Mouse (Mus musculus) gastrocnemius, postnatal 25 days (tissue): ENCODE data around the gene Katna1. TPM values are rescaled to one million over a fixed set of nuclear protein-coding genes. Genes with fewer than 3 reads are reported as not detected.
"Not testable (repeated sequence)": the region's sequence is repeated elsewhere in the genome, so short reads cannot be mapped to it uniquely, and the experiment has no call there.

Experiments
- DNase-seq: peaks from one replicate; pipeline ENCODE4 v3.0.0; 2022
- long read RNA-seq, 2 experiments: library from polyadenylated mRNA; stranded (forward); transcript quantifications; one replicate each; pipeline ENCODE4 v2.0.0; 2021
- total RNA-seq, 2 experiments: library from RNA; stranded (reverse); gene quantifications; 1 replicate in 1 of 2; 2 replicates in 1 of 2; pipeline ENCODE4 v1.2.3; 2021

The Katna1 gene
- 10 to 100 TPM in 1 of 2 experiments, 1 to 10 TPM in 1; 9.7 to 10.7 TPM for total RNA-seq
- long read RNA-seq, experiment 1, transcript Katna1-201 (11 exons, 1,774 nt), result major isoform, 18 of 23 reads
- long read RNA-seq, experiment 1, partial matches to known transcripts, result 4 of 23 reads
- long read RNA-seq, experiment 1, other reads (novel, unspliced or antisense), result 1 of 23 reads
- long read RNA-seq, experiment 2, transcript Katna1-201 (11 exons, 1,774 nt), result major isoform, 18 of 21 reads
- long read RNA-seq, experiment 2, partial matches to known transcripts, result 1 of 21 reads
- long read RNA-seq, experiment 2, other reads (novel, unspliced or antisense), result 2 of 21 reads

DNA sequence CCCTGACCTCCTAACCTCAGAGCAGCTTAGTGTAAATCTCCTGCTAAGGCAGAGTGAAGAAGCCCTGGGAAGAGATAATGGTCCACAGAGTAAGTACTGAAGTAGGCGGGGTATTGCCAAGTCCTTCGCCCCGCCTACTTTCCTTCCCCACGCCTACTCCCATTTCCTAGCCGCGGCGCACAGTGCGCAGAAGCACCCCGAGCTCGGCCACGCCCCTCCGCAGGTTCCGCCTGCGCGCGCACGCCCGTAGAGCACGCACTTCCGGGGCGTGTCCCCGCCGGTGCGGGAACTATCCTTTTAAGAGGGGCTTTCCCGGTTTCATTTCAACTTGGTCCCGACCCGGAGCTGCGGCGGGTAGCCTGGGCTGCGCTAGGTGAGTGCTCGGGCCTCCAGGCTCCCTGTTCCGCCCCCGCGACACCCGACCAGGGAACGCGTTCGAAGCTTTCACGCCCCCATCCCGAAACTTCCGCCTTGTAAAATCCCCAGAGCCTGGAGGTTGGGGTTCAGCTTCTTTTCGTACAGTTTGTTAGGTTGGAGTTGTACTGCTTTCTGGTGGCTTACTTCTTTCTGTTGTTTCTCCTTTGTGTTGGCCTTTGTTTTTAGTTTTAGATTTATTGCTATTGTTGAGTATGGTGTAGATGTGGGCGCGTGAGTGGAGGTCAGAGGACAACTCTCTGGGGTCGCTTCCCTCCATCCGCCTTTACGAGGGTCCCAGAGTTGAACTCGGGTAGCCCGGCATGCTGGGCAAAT, at the start of gene Katna1:
Katna1 (plus strand) TSS at position 250 of the 750 bp plus-strand sequence.
- DNase-seq, result peak; percentile 89

DNA sequence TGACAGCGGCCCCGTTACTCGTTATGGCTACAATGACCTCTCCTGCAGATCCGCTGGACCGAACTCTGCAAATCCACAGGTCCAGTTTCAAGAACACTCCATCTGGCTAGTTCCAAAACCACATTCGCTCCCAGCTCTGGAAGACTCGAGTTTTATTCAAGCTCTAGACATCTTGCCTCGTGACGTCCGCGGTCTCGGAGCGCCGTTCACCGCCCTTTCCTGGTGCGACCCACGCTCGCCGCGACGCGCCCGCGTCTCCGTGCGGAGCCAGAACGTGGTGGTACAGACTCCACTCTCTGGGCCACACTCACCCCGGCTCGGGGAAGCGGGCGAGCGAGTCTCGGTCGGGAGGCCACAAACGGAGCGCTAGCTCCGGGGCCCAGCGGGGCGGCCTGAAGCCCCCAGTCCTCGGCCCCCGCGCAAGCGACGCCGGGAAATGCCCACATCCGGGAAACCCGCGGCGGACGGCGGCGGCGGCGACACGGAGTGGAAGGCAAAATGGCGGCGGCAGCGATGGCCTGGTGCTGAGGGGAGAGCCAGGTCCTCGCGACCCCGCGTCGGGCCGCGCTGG, 45.0 kb upstream of the Katna1 start, which contains the start of the genes Pcmt1 and Lats1:
Pcmt1 (minus strand) TSS at position 406 of the 571 bp plus-strand sequence.
Lats1 (plus strand) TSS at position 484 of the 571 bp plus-strand sequence.
- DNase-seq, result peak; percentile 85

DNA sequence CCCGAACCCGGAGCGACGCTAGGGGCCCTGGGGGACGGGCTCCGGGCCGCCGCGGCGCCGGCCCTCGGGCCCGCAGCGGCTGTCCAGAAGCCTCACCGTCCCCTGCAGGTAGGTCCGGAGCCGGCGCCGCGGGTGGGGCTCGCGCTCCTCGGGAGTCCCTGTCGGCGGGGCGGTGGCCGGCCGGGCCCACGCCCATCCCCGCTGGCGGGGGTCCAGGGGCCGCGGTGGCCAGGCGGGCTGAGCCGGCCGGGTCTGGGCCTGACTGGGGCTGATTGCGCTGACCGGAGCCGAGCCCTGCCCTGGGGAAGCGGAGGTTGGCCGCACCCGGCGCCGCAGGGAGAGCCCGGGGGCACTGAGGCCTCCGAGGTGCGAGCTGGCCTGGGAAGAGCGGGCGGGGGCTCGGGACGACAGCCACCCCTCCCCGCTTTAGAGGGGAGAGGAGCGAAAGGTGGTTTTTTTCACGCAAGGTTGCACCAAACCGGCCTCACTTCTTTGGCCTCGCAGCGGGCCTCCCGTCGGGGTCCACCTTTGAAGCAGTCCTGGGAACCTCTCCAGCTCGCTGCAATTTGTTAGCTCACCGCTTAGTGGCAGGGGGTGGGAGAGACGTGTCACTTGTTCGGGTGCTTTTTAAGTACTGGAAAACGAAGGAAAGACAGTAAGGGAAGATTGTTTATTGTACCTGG, 44.3 kb upstream of the Katna1 start:
- peak; percentile 84 for DNase-seq

DNA sequence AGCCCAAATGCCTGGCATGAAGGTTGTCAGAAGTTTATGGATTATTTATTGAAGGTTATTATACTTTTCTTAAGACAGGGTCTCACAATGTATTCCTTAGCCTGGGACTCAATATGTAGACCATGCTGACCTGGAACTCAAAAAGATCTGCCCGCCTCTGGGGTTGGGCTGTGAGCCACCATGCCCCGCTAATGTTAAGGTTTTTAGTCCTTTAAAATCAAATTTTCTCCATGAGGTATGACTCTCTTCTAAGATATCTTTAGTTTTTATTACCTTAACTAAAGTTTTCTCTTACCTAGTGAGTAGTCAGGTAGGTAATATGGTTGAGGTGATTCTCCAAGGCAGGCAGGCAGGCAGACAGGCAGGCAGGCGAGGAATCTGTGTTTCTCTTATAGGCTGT, 43.6 kb upstream of the Katna1 start:
- DNase-seq, result no peak

DNA sequence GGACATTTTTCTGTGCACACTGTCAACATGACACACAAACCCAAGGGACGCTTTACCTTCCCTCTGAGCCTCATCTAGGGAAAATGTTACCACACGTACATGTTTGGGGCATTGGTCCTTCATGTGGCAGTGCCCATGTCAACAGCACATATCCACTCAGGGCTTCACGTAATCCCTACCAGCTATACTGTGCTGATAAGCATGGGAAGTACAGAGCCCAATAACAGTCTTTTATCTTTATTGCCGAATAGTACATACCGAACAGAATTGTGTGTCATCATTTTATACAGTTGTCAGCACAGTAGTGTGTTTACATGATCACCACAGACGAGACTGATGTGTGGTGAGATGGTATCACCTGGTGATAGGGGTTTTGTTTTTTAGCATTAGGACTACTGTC, 38.9 kb upstream of the Katna1 start:
- no peak for DNase-seq

DNA sequence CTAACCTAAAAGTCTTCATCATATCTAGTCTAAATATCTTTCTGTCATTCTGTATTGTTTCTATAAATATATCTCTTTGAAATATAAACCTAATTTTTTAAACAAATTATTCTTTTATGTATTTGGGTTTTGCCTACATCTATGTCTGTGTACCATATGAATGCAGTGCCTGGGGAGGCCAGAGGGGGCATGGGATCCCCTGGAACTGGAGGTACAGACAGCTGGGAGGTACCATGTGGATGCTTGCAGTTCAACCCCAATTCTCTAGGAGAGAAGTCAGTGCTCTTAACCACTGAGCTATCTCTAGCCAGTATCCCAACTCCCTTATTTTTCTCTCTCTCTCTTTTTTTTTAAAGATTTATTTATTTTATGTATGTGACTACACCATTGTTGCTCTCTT, 30.5 kb upstream of the Katna1 start:
- DNase-seq, result no peak

DNA sequence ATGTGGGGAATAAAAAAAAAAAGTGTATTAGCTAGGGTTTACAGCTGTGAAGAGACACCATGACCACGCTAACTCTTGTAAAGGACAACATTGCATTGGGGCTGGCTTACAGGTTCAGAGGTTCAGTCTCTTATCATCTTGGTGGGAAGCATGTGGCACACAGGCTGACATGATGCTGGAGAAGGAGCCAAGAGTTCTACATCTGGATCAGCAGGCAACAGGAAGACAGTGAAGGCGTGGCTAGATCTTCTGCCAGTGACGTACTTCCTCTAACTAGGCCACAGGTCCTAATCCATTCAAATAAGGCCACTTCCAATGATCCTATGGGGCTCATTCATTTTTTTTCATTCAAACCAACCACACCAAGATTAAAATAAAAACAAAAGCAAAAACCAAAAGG, 25.7 kb upstream of the Katna1 start:
- no peak for DNase-seq

DNA sequence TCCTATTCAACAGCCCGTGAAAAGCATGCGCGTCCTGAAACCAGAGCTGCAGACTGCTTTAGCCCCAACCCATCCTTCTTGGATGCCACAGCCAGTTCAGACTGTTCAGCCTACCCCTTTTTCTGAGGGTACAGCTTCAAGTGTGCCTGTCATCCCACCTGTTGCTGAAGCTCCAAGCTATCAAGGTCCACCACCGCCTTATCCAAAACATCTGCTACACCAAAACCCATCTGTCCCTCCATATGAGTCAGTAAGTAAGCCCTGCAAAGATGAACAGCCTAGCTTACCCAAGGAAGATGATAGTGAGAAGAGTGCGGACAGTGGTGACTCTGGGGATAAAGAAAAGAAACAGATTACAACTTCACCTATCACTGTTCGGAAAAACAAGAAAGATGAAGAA, 23.2 kb upstream of the Katna1 start:
- no peak for DNase-seq

DNA sequence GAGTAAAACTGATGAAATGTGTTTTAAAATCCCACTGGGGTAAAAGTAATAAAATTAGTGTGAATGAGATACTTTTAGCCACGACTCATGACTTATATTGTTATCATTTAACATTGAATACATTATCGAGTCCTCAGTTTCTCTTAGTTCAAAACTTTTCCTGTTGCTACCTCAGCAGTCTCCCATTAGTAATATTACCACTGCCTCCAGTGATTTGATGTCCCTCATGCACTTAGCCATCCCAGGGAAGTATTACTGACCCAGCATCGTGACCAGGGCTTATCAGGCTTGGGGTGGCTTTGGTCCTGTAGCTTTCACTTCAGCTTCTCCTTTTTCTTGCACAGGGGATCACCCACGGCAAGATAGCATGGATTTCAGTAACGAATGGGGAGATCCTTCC, 15.7 kb upstream of the Katna1 start:
- DNase-seq, result no peak

DNA sequence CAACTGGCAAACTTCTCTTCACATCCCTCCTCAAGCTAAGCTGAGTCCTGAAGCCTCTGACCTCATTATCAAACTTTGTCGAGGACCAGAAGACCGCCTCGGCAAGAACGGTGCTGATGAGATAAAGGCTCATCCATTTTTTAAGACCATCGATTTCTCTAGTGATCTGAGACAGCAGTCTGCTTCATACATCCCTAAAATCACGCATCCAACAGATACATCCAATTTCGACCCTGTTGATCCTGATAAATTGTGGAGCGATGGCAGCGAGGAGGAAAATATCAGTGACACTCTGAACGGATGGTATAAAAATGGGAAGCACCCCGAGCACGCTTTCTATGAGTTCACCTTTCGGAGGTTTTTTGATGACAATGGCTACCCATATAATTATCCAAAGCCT, 13.3 kb upstream of the Katna1 start:
- no peak for DNase-seq

DNA sequence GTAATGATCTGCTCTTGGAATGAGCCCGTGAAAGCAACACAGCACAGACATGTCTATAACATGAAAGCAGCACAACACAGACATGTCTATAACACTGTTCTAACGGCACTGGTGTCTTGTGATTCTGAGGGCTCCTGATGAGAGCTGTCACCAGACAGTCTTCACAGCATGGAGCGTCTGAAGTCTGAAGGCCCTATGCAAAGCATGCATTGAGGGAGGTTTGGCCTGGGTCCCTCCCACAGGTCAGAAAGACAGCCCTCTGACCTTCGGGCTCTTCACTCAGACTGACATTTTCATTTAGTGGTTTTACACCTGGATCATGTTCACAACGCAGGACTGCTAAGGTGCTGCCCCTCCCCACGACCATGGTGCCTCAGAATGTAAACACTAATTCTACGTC, 10.7 kb upstream of the Katna1 start:
- no peak for DNase-seq

DNA sequence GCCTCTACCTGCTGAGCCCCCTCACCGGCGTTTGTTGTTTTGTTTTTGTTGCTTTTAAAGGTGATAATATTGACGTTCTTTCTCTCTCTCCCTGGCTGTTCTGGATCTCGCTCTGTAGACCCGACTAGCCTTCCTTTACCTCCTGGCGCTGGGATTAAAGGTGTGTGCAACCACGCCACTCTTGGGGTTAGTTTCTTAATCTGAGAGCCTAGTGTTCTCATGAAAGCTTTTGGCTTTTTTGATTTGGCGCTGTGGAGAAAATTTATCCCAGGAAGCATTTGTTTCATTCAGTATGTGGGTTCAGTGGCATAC, 657 bp downstream of the Katna1 start:
- no peak for DNase-seq

DNA sequence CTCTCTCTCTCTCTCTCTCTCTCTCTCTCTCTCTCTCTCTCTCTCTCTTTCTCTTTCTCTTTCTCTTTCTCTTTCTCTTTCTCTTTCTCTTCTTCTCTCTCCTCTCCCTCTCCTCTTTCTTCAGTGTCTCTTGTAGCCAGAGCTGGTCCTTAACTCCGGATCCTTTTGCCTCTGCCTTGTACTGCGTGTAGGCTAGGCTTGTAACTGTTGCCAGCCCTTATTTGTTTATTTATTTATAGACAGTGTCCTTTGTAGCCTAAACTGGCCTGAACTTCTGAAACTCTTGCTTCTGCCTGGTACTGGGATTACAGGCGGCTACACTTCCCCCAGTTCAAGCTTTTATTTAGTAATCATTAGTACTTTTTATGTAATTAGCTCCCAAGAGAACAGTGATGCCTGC, 1.2 kb downstream of the Katna1 start:
- DNase-seq, result no peak

DNA sequence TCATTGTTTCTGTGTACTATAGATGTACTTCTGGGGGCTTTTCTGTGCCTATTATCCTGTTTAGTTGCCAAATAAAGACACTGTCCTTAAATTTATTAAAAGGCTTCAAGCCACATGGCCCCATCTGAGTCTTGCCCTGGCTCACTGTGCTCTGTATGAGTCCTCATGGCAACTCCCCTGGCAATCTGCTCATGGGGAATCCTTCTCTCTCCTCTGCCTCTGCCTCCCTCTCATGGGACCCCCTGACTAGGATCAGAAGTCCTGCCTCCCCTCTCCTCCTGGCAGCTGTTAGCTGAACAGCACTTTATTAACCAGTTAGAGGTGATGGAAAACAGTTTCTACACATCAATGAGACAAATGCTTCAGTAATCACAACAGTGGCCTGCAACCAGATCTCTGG, 5.8 kb downstream of the Katna1 start:
- no peak for DNase-seq

DNA sequence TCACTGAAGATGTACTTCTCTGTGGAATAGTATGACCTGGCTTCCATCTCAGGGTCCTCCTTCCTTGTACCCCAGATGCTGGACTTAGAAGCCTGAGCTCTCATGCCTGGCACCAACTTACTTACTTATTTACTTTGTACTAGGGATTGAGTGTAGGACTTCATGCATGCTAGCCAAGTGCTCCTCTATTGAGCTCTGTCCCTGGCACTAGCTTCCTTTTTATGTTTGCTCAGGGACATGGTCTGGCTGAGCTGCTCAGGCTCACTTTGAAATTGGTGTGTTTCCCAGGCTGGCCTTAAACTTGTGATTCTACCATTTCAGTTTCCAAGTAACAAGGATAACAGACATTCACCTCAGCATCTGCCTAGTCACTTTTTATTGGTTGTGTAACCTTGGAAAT, 11.3 kb downstream of the Katna1 start:
- peak; percentile 39 for DNase-seq

DNA sequence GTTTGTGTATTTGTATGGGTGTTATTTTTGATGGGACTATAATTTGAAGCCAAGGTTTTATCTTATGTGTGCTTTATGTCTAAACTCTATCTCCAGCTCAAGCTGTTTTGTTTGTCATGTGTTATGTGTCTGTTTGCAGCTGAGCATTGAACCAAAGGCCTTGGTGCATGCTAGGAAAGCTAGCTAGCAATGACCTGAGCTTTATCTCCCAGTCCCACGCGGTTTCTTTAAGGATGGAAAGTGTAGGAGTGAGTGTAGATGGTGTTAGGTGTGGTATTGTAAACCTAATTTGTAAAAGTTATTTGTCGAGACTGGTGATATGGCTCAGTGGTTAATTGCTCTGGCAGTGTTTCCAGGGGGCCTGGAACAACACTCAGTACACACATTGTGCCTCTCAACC, 12.1 kb downstream of the Katna1 start:
- no peak for DNase-seq

DNA sequence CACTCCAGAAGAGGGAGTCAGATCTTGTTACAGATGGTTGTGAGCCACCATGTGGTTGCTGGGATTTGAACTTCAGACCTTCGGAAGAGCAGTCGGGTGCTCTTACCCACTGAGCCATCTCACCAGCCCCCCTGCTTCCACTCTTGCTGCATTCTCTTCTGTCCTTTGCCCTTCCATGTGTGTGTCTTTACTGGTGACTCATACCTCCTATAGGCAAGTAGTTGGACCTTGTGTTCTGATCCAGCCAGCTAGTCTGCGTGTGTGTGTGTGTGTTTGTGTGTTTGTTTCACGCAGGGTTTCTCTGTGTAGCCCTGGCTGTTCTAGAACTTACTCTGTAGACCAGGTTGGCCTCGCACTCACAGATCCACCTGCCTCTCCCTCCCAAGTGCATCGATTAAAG, 19.7 kb downstream of the Katna1 start:
- DNase-seq, result not testable (repeated sequence)

DNA sequence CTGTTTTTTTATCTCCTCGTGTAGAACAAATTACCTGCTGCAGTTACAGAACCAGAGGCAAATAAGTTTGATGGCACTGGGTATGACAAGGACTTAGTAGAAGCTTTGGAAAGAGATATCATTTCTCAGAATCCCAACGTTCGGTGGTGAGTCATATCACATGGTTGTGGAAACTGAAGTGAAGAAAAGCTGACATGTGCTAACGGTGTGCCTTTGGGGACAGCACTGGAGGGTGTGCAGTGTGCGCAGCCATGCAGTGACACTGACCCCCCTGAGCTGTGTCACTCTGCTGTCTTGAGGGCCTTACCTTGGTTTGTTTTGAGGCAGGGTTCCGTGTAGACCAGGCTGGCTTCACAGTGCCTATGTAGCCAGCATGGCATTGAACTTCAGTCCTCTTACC, 23.0 kb downstream of the Katna1 start:
- DNase-seq, result no peak

DNA sequence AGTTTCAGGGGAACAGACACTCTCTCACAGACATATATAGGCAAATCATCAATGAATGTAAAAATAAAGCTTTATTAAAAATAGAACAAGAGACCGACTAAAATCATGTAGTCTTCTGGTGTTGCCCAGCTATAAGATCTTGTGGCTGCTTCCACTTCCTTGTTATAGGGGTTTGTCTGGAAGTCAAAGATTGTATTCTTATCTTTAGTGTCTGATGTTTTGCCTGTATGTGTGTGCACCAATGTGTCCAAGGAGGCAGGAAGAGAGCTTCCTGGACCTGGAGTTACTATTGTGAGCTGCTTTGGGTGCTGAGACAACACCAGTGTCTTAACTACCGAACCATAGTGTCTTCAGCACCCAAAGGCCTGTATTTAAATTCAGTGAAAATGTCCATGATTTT, 31.7 kb downstream of the Katna1 start:
- DNase-seq, result no peak

DNA sequence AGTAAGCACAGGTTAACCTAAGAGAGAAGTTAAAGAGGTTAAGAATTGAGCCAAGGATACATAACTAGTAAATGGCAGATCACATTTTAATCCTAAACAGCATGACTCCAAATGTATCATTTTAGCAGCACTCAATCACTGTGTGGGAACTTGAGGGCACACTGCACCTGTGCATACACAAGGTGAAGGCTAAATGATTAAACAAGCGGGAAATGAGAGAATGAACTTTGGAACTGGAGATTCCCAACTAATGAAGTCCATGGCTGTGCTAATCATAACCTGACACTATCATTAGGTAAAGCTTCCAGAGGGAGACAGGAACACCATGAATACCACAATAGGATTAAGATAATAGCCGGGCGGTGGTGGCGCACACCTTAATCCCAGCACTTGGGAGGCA, 46.5 kb downstream of the Katna1 start:
- DNase-seq, result no peak

DNA sequence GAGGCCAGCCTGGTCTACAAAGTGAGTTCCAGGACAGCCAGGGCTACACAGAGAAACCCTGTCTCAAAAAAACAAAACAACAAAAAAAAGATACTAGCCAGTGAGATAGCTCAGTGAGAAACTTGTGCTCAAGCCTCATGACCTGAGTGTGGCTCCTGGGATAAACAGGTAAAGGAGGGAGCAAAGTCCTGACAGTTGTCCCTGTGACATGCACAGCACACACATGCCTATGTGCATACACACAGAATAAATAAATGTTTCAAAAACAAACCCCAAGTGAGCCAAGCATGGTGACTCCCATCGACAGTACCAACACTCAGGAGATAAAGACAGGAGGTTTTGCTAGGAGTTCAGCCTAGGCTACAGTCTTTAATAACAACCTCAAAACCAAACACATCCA, 47.0 kb downstream of the Katna1 start:
- DNase-seq, result no peak

DNA sequence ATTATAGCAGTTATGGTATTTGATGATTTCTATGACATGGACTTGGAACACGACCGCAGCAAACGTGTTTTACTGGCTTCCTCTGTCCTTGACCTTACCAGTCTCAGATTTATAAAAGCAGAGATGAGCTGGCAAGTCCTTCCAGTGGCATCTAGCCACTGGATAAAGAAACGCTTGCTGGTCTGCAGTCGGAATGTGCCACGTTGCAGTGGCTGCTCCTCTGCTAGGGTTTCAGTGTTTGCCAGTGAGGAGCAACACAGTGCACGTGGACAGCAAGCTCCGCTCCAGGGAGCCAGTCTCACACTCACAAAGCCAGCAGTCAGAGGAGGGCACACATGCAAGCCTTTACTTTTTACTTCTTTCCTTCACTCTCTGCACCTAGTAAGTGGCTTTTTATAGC, 49.6 kb downstream of the Katna1 start:
- DNase-seq, result peak; percentile 66

DNA sequence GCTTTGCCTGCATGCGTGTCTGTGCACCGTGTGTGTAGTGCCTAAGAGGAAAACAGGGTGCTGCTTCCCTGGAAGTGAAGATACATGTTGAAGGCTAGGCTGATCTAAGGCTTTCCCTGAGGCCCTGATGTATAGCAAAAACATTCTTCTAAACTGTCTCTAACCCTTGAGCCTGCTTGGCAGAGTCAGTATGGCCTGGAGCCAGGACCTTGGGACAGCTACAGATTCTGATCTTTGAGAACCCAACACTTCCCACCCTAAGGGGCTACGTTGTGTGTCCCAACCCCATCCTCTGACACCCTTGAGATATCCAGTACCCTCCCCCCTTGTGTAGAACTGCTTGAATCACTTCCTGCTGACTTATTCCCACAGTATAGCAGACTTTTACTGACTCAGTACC, 52.6 kb downstream of the Katna1 start:
- DNase-seq, result no peak
